Mouse (Mus musculus): Measurements from ENCODE around the gene Vmn2r93. TPM values are rescaled to one million over a fixed set of nuclear protein-coding genes. Genes with fewer than 3 reads are reported as not detected.

Gene Vmn2r93
- not detected in 2 replicates for polyA plus RNA-seq (2015; fragmentation: Nextera tagmentation; extraction: Ambion mirVana)

- ATAC-seq (ENCODE audit: low read depth): no peak
- no peak within 1 kb of the TSS for H3K9ac ChIP-seq (ENCODE audit: low read depth, low read length)
- H3K4me2 ChIP-seq (ENCODE audit: low read depth, low read length): no peak within 1 kb of the TSS
- H3K4me3 ChIP-seq (ENCODE audit: low read depth, low read length): no peak within 1 kb of the TSS
- 14% methylated on average over 1 of the region's 1 CpGs for WGBS (ENCODE audit: insufficient replicate concordance)
- no peaks in the 10 kb centered on the region for H3K27me3 ChIP-seq (ENCODE audit: control insufficient read depth, insufficient read depth, low read depth, low read length)
- H3K4me1 ChIP-seq (ENCODE audit: control insufficient read depth, low read depth, low read length): no peaks in the 10 kb centered on the region
- H3K27ac ChIP-seq (ENCODE audit: low read length): no peak within 1 kb of the TSS
- H3K9me3 ChIP-seq (replicated peaks; ENCODE audit: control insufficient read depth, low read length): no peaks in the 10 kb centered on the region
- no peaks in the 10 kb centered on the region for H3K36me3 ChIP-seq (ENCODE audit: control insufficient read depth, insufficient read depth)
Measured at GRCm38 (mm10) chr17:18297799-18298198, at the start of gene Vmn2r93. Gene Vmn2r93 (plus strand): TSS chr17:18298099.

GRCm38 (mm10) chr17:18277656-18278055, 20.2 kb upstream of the Vmn2r93 start, which contains the start of gene Vmn2r94:
Gene Vmn2r94 (minus strand): TSS chr17:18277756.
- Histone ChIP-seq H3K4me3 (ENCODE audit: low read depth, low read length) (no peak within 1 kb of the TSS), H3K36me3 (ENCODE audit: control insufficient read depth, insufficient read depth) (no peaks in the 10 kb centered on the region), H3K4me2 (ENCODE audit: low read depth, low read length) (no peak within 1 kb of the TSS), H3K9me3 (replicated peaks; ENCODE audit: control insufficient read depth, low read length) (no peaks in the 10 kb centered on the region), H3K4me1 (ENCODE audit: control insufficient read depth, low read depth, low read length) (no peaks in the 10 kb centered on the region), H3K9ac (ENCODE audit: low read depth, low read length) (no peak within 1 kb of the TSS), H3K27me3 (ENCODE audit: control insufficient read depth, insufficient read depth, low read depth, low read length) (no peaks in the 10 kb centered on the region), H3K27ac (ENCODE audit: low read length) (no peak within 1 kb of the TSS)
- WGBS (ENCODE audit: insufficient replicate concordance): 33% methylated on average over 2 of the region's 2 CpGs
- ATAC-seq (ENCODE audit: low read depth): no peak

GRCm38 (mm10) chr17:18323031-18323430, 25.1 kb downstream of the Vmn2r93 start:
- no peak for ATAC-seq (ENCODE audit: low read depth)

GRCm38 (mm10) chr17:18360007-18360406, 62.1 kb downstream of the Vmn2r93 start:
- WGBS (ENCODE audit: insufficient replicate concordance): 44% methylated on average over 1 of the region's 1 CpGs
- Histone ChIP-seq H3K9ac (ENCODE audit: low read depth, low read length) (no peak overlapping the region), H3K27ac (ENCODE audit: low read length) (no peak overlapping the region), H3K4me3 (ENCODE audit: low read depth, low read length) (no peak overlapping the region), H3K4me2 (ENCODE audit: low read depth, low read length) (no peak overlapping the region), H3K9me3 (replicated peaks; ENCODE audit: control insufficient read depth, low read length) (no peaks in the 10 kb centered on the region), H3K27me3 (ENCODE audit: control insufficient read depth, insufficient read depth, low read depth, low read length) (no peaks in the 10 kb centered on the region), H3K36me3 (ENCODE audit: control insufficient read depth, insufficient read depth) (no peaks in the 10 kb centered on the region), H3K4me1 (ENCODE audit: control insufficient read depth, low read depth, low read length) (no peaks in the 10 kb centered on the region)
- ATAC-seq (ENCODE audit: low read depth): no peak

More at GRCm38 (mm10) chr17:18323031-18323430, 25.1 kb downstream of the Vmn2r93 start:
- Histone ChIP-seq H3K4me2 (ENCODE audit: low read depth, low read length) (no peak overlapping the region), H3K9ac (ENCODE audit: low read depth, low read length) (no peak overlapping the region), H3K27me3 (ENCODE audit: control insufficient read depth, insufficient read depth, low read depth, low read length) (no peaks in the 10 kb centered on the region), H3K4me3 (ENCODE audit: low read depth, low read length) (no peak overlapping the region), H3K27ac (ENCODE audit: low read length) (no peak overlapping the region), H3K4me1 (ENCODE audit: control insufficient read depth, low read depth, low read length) (no peaks in the 10 kb centered on the region), H3K9me3 (replicated peaks; ENCODE audit: control insufficient read depth, low read length) (no peaks in the 10 kb centered on the region; the same call in 1 of the 2 replicates), H3K36me3 (ENCODE audit: control insufficient read depth, insufficient read depth) (no peaks in the 10 kb centered on the region)
- WGBS (ENCODE audit: insufficient replicate concordance): 92% methylated on average over 2 of the region's 2 CpGs

DNA sequence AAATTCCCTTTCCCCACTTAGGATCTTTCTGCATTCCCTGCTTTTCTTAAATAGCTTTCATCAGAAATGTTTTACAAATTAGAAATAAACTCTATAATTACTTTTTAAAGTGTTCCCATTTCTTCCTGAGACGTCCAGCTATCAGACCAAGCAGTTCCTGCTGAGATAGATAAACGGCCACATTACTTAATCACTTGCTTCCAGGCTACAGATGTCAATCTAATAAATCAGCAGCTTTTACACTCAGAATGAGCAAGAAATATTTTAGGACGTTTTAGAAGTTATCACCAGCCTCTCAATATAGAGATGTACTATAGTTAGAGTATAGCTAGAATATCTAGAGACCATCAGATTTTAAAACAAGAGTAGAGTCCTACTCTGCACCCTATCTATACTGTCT, 62.7 kb downstream of the Vmn2r93 start:
- 30% methylated on average over 3 of the region's 3 CpGs for WGBS (ENCODE audit: insufficient replicate concordance)
- no peak for ATAC-seq (ENCODE audit: low read depth)

More for the DNA sequence above, 62.7 kb downstream of the Vmn2r93 start:
- Histone ChIP-seq H3K4me2 (ENCODE audit: low read depth, low read length) (no peak overlapping the region), H3K36me3 (ENCODE audit: control insufficient read depth, insufficient read depth) (no peaks in the 10 kb centered on the region), H3K9ac (ENCODE audit: low read depth, low read length) (no peak overlapping the region), H3K4me3 (ENCODE audit: low read depth, low read length) (no peak overlapping the region), H3K9me3 (replicated peaks; ENCODE audit: control insufficient read depth, low read length) (no peaks in the 10 kb centered on the region), H3K4me1 (ENCODE audit: control insufficient read depth, low read depth, low read length) (no peaks in the 10 kb centered on the region), H3K27ac (ENCODE audit: low read length) (no peak overlapping the region), H3K27me3 (ENCODE audit: control insufficient read depth, insufficient read depth, low read depth, low read length) (no peaks in the 10 kb centered on the region)

Other genes starting within 250 kb of the Vmn2r93 start
- not detected in 2 replicates for gene Vmn2r124, start 248.7 kb upstream of the Vmn2r93 start, polyA plus RNA-seq (2015; fragmentation: Nextera tagmentation; extraction: Ambion mirVana)
- not detected in 2 replicates for gene Vmn2r91, start 213.1 kb upstream of the Vmn2r93 start, polyA plus RNA-seq (2015; fragmentation: Nextera tagmentation; extraction: Ambion mirVana)
- not detected in 2 replicates for gene Vmn2r92, start 146.2 kb upstream of the Vmn2r93 start, polyA plus RNA-seq (2015; fragmentation: Nextera tagmentation; extraction: Ambion mirVana)
- gene Vmn2r94, start 20.3 kb upstream of the Vmn2r93 start, polyA plus RNA-seq (2015; fragmentation: Nextera tagmentation; extraction: Ambion mirVana): not detected in 2 replicates
- gene Vmn2r95, start 126.0 kb downstream of the Vmn2r93 start, polyA plus RNA-seq (2015; fragmentation: Nextera tagmentation; extraction: Ambion mirVana): not detected in 2 replicates